Mouse (Mus musculus) embryonic facial prominence, embryonic 11.5 days (tissue): Measurements from ENCODE around the gene Cenpa. TPM values are rescaled to one million over a fixed set of nuclear protein-coding genes. Genes with fewer than 3 reads are reported as not detected.
A peak's percentile ranks its signal among the peaks of the same experiment; 100 is the strongest.

Source experiments
- ATAC-seq: fragments of 200-750 bp; cut with Nextera tagmentation; replicated peaks from 2 replicates; pipeline ENCODE4 v1.8.0; 2017; ENCODE audit warnings: low read depth; ENCODE audit not compliant: insufficient number of reproducible peaks, low FRiP score, low TSS enrichment
- DNase-seq: peaks from one replicate; pipeline ENCODE4 v3.0.0-alpha.2; 2015; ENCODE audit warnings: low spot score
- H3K27ac ChIP-seq: fragments of 300-500 bp; sonication (generic); replicated peaks from 2 replicates; pipeline ENCODE4 v1.5.1; 2014; ENCODE audit warnings: mild to moderate bottlenecking, low read depth, low read length, control low read depth
- H3K27me3 ChIP-seq: fragments of 300-500 bp; sonication (generic); 2 replicates; pipeline ENCODE4 v1.6.1; 2014; ENCODE audit warnings: mild to moderate bottlenecking, low read length, moderate library complexity, mixed read lengths; ENCODE audit not compliant: control insufficient read depth, insufficient read depth
- H3K36me3 ChIP-seq: fragments of 300-500 bp; sonication (generic); replicated peaks from 2 replicates; pipeline ENCODE4 v1.6.1; 2014; ENCODE audit warnings: low read depth, mild to moderate bottlenecking, low read length, moderate library complexity, mixed read lengths; ENCODE audit not compliant: control insufficient read depth, insufficient read depth
- H3K4me1 ChIP-seq: fragments of 300-500 bp; sonication (generic); 2 replicates; pipeline ENCODE4 v1.6.1; 2014; ENCODE audit warnings: low read length, mixed read lengths; ENCODE audit not compliant: control insufficient read depth, insufficient read depth
- H3K4me2 ChIP-seq: fragments of 300-500 bp; sonication (generic); 2 replicates; pipeline ENCODE4 v1.6.1; 2014; ENCODE audit warnings: low read depth, mild to moderate bottlenecking, control low read depth, low read length, moderate library complexity
- H3K4me3 ChIP-seq: fragments of 300-500 bp; sonication (generic); 2 replicates; pipeline ENCODE4 v1.5.1; 2014; ENCODE audit warnings: low read depth, low read length, control low read depth
- H3K9ac ChIP-seq: fragments of 300-500 bp; sonication (generic); replicated peaks from 2 replicates; pipeline ENCODE4 v1.6.1; 2014; ENCODE audit warnings: mild to moderate bottlenecking, control low read depth, low read length
- H3K9me3 ChIP-seq: fragments of 300-500 bp; sonication (generic); replicated peaks from 2 replicates; pipeline ENCODE4 v1.6.1; 2016; ENCODE audit warnings: mild to moderate bottlenecking, low read length, inconsistent platforms, mixed read lengths; ENCODE audit not compliant: control insufficient read depth
- WGBS: fragments of 180-500 bp; shearing (Covaris S2); extraction: QIAGEN DNeasy Blood & Tissue Kit; methylation state at CpG from one replicate; pipeline ENCODE4 v1.1.7; 2014; 5-methylcytosine and 5-hydroxymethylcytosine counted together
- polyA plus RNA-seq: library from polyadenylated mRNA; unstranded; fragments of >200 nt; fragmentation: Nextera tagmentation; extraction: Ambion mirVana; gene quantifications from 2 replicates; pipeline ENCODE4 v1.2.1, GENCODE M21; 2014

The Cenpa gene
- polyA plus RNA-seq, 1 experiment from 2014 or later: 450 TPM

DNA sequence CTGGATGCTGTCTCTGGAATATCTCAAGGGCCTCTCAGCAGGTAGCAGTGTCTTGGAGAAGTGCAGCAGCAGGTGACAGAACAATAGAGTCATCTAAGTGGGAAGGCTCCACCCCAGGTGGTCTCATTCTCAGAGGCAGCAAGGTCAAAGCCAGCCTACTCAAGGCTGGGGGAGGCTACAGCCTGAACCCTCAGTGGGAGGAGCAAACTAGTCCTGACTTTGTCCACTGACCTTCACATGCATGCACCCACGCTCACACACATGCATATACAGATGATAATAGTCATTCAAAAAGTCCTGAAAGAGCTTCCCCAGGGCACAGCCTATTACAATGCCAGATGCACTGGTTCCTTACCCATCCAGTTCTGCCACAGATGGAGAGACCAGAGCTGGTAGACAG, 6.3 kb upstream of the Cenpa start:
- ATAC-seq: no peak

DNA sequence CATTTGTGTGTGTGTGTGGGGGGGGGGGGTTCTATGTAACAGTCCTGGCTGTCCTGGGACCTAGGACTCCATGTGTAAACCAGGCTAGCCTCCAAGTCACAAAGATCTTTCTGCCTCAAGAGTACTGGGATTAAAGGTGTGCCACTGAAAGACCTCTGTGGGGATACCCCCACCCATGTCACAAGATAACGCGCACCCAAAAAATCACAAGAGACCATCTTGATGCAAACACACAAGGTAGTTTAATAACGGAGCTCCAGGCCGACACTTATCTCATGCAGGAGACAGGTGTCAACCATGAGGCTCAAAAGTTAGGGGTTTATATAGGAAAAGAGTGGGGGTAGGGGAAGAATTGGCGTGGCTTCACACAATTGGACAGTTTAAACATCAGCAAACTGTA, 5.8 kb upstream of the Cenpa start:
- H3K4me2 ChIP-seq: no peak overlapping the region
- no peak overlapping the region for H3K27ac ChIP-seq
- no peaks in the 10 kb centered on the region for H3K27me3 ChIP-seq
- no peaks in the 10 kb centered on the region for H3K4me1 ChIP-seq
- DNase-seq (no peak), ATAC-seq (no peak)
- no peak overlapping the region for H3K9ac ChIP-seq
- no peaks in the 10 kb centered on the region for H3K9me3 ChIP-seq
- no peak overlapping the region for H3K4me3 ChIP-seq
- H3K36me3 ChIP-seq: no peaks in the 10 kb centered on the region; the same call in 1 of the 2 replicates
- WGBS: 92% methylated on average over 5 of the region's 5 CpGs

More for the DNA sequence above, 6.3 kb upstream of the Cenpa start:
- H3K36me3 ChIP-seq: no peaks in the 10 kb centered on the region; the same call in 1 of the 2 replicates
- no peaks in the 10 kb centered on the region for H3K9me3 ChIP-seq
- H3K27ac ChIP-seq: no peak overlapping the region
- H3K4me2 ChIP-seq: no peak overlapping the region
- no peak overlapping the region for H3K9ac ChIP-seq
- WGBS: 88% methylated on average over 1 of the region's 1 CpGs
- DNase-seq: no peak
- no peak overlapping the region for H3K4me3 ChIP-seq
- H3K27me3 ChIP-seq: no peaks in the 10 kb centered on the region
- no peaks in the 10 kb centered on the region for H3K4me1 ChIP-seq

DNA sequence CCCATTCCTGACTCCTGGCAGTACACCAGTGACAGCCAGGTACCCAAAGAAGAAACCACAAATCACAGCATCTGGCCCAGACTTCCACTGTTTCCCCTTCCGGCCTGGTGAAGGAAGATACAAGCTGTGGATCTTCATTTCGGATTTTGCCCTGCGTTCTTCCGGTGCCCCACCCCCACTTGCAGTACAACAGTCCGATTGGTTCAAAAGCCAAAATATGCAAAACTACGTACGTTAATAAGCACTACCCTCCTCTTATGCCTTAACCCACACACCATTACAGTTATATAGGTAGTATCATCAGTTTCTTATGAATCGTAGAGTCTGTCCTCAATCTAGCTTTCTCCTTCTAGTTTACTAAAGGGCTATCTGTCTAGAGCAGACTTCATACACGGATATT, 1.2 kb upstream of the Cenpa start:
- no peak overlapping the region for H3K9ac ChIP-seq
- H3K4me3 ChIP-seq: no peak overlapping the region
- no peak for DNase-seq
- no peak overlapping the region for H3K4me2 ChIP-seq
- no peak for ATAC-seq
- no peaks in the 10 kb centered on the region for H3K9me3 ChIP-seq
- no peak overlapping the region for H3K27ac ChIP-seq
- H3K27me3 ChIP-seq: no peaks in the 10 kb centered on the region
- no peaks in the 10 kb centered on the region for H3K36me3 ChIP-seq
- 89% methylated on average over 9 of the region's 9 CpGs for WGBS
- H3K4me1 ChIP-seq: no peaks in the 10 kb centered on the region

DNA sequence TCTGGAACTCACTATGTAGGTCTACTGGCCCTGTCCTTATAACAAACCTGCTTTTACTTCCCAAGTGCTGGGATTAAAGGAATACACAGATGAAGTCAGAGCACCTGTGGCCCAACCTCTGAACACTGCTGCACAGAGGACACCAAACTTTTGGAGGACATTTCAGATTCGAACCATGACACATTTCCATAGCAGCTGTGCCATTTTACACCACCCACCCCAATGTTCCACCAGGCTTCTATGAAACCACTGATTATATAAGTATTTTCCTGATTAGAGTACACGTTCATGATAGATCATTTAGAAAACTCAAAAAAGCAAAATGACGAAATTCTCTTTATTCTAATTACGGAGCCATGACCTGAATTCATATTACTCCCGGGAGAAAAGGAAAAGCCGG, 609 bp upstream of the Cenpa start:
- ATAC-seq: no peak
- Histone ChIP-seq H3K9ac (peak overlapping the region; percentile 51; the same call in 1 of the 2 replicates), H3K27ac (0 out of 2 replicates have a peak overlapping the region, but pooled peaks have one; percentile 88), H3K9me3 (no peaks in the 10 kb centered on the region), H3K4me3 (peak overlapping the region; percentile 85), H3K36me3 (no peaks in the 10 kb centered on the region; the same call in none of the 2 replicates), H3K4me1 (no peaks in the 10 kb centered on the region), H3K27me3 (no peaks in the 10 kb centered on the region), H3K4me2 (peak overlapping the region; percentile 48)
- 59% methylated on average over 6 of the region's 6 CpGs for WGBS
- no peak for DNase-seq

DNA sequence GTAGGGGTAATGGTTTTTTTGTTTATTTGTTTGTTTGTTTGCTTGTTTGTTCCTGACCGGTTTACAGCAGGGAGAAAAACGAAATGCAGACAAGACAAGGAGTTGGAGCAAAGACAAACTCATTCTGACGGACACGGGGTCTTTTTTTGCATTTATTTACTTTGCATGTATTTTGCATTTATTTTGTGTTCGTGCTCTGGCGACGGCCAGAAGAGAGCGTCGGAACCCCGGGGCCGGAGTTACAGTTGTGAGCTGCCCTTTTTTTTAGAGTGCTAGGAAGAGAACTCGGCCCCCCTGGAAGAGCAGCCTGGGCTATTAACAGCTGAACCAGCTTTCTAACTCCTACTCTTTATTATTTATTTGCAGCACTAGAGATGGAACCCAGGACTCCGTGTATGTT, 638 bp downstream of the Cenpa start:
- WGBS: under 1% methylated on average over 13 of the region's 13 CpGs
- ATAC-seq (no peak), DNase-seq (no peak)
- no peaks in the 10 kb centered on the region for H3K9me3 ChIP-seq
- H3K27ac ChIP-seq: peak overlapping the region; percentile 88
- no peaks in the 10 kb centered on the region for H3K4me1 ChIP-seq
- H3K36me3 ChIP-seq: peaks cover 3% of the 10 kb centered on the region
- H3K4me3 ChIP-seq: peak overlapping the region; percentile 85
- peak overlapping the region; percentile 94 for H3K9ac ChIP-seq
- peak overlapping the region; percentile 53 for H3K4me2 ChIP-seq
- H3K27me3 ChIP-seq: no peaks in the 10 kb centered on the region

DNA sequence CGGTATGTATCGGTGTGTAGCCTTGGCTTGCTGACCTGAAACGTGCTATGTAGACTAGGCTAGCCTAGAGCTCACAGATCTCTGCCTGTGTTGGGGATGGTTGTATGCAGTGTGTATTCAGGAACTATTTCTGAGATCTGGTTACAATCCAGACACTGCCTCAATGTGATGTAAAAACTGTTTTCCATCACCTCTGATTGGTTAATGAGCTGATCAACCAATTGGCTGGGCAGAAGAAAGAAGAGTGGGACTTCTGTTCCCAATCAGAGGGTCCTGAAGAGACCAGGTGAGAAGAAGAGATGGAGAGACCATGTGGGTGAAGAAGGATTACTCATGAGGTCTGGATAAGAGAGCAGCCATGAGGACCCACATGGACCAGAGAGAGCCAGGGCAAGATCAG, 1.1 kb downstream of the Cenpa start:
- H3K27ac ChIP-seq: no peak overlapping the region
- no peaks in the 10 kb centered on the region for H3K4me1 ChIP-seq
- ATAC-seq (no peak), DNase-seq (no peak)
- peaks cover 3% of the 10 kb centered on the region for H3K36me3 ChIP-seq
- H3K4me2 ChIP-seq: peak overlapping the region; percentile 53
- H3K4me3 ChIP-seq: peak overlapping the region; percentile 85
- WGBS: 3% methylated on average over 3 of the region's 3 CpGs
- H3K27me3 ChIP-seq: no peaks in the 10 kb centered on the region
- no peaks in the 10 kb centered on the region for H3K9me3 ChIP-seq
- peak overlapping the region; percentile 94 for H3K9ac ChIP-seq

DNA sequence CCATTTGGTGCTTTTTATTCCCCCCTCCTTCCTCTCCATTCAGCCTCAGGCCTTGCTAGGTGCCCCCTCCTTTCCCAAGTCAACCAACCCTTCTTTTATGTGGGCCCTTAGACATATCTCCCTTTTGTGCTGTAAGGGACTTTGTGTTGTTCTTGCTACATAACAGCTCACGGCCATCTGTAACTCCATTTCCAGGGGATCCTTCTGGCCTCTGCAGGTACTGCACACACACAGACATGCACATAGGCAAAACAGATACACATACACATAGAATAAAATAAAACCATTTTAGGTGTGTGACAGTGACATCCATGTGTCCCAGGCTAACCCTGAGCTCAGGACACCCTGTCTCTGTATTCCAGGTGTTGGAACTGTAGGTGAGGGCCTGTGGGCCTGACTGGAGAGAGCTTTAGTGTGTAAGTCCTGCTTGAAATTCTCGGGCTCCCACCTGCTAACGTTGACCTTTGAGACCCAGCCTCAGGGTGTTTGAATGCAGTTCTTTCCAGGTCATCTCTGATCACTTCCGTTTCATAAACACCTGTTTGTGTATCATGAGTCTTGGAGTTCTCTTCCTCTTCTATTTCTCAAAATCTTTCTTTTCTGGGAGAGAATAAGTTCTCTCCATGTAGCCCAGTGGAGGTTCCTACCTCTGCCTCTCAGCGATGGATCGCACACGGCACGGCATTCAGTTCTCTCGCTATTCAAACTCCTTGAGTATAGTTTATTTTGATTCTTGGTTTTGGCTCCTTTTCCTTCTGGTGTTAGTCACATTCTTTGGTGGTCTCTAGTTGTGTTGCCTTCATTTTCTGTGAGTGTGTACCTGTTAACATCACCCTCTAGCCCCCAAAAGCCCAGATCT, 2.3 kb downstream of the Cenpa start:
- peaks cover 8% of the 10 kb centered on the region for H3K36me3 ChIP-seq
- no peak overlapping the region for H3K27ac ChIP-seq
- H3K9me3 ChIP-seq: no peaks in the 10 kb centered on the region
- H3K9ac ChIP-seq: no peak overlapping the region
- no peaks in the 10 kb centered on the region for H3K27me3 ChIP-seq
- WGBS: 88% methylated on average over 9 of the region's 9 CpGs
- no peak for ATAC-seq
- no peak for DNase-seq
- no peaks in the 10 kb centered on the region for H3K4me1 ChIP-seq
- no peak overlapping the region for H3K4me3 ChIP-seq
- peak overlapping the region; percentile 1; the same call in 1 of the 2 replicates for H3K4me2 ChIP-seq

DNA sequence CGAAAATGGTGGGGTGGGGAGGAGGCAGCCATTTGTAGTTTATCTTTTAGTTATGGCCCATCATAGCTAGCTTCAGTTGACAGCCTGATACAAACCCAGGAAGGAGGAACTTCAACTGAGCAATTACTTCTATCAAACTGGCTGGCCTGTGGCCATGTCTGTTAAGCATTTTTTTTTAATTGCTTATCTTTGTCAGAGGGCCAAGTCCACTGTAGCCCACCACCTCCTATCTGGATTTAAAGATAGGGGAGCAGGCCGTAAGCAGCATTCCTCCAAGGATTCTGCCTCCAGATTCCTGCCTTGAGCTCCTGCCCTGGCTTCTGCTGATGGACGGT, 2.9 kb downstream of the Cenpa start:
- no peak overlapping the region for H3K27ac ChIP-seq
- no peaks in the 10 kb centered on the region for H3K27me3 ChIP-seq
- ATAC-seq: no peak
- no peak overlapping the region for H3K9ac ChIP-seq
- H3K4me1 ChIP-seq: no peaks in the 10 kb centered on the region
- WGBS: 75% methylated on average over 3 of the region's 3 CpGs
- no peak for DNase-seq
- no peak overlapping the region for H3K4me2 ChIP-seq
- H3K36me3 ChIP-seq: peaks cover 13% of the 10 kb centered on the region
- no peak overlapping the region for H3K4me3 ChIP-seq
- no peaks in the 10 kb centered on the region for H3K9me3 ChIP-seq
